Mouse (Mus musculus) stomach, postnatal 0 days (tissue): Measurements from ENCODE around the gene Gsk3a.

Experiments
- CTCF ChIP-seq: IDR thresholded peaks from 2 replicates; pipeline ENCODE4 v1.5.1; 2016; ENCODE audit warnings: antibody characterized with exemption, low read depth, mild to moderate bottlenecking, moderate library complexity
- EP300 ChIP-seq: optimal IDR thresholded peaks from 2 replicates; pipeline ENCODE3; 2016; ENCODE audit warnings: antibody characterized with exemption

- TF ChIP-seq CTCF = no peak
- no peak for TF ChIP-seq EP300
These were observed at the start of gene Gsk3a for GRCm38 (mm10) chr7:25237249-25238014.
